31 mouse cellular contexts compared by ENCODE assay signal in genomic region chr3:121651710-121652109, GRCm38 (mm10). TPM values are rescaled to one million over a fixed set of nuclear protein-coding genes. Genes with fewer than 3 reads are reported as not detected.
DNase-seq lines count a peak whose midpoint lies in the region; ATAC-seq and TF ChIP-seq lines count a peak whose summit lies in the region.
"Had no signal": no experiment of that assay in that cellular context is flagged by ENCODE, and none has a peak within 500 bp of the region (broad histone marks: within the 10 kb centered on the region; RNA-seq: fewer than 3 reads in every experiment).

No protein-coding gene starts in this region.

- H3K4me3 ChIP-seq in G1E (ENCODE audit: low read depth, low read length), result no peak overlapping the region
- no peak overlapping the region for H3K4me3 ChIP-seq in embryonic fibroblast, embryonic 13.5 days (ENCODE audit: insufficient read depth, low read length)
- H3K4me3 ChIP-seq in kidney, embryonic 14.5 days (ENCODE audit: low read length), result no peak overlapping the region
- H3K4me3 ChIP-seq: heart, adult 2 months; heart, embryonic 15.5 days; limb, embryonic 15.5 days had no signal

- no peak for TF ChIP-seq POLR2A in embryonic fibroblast, embryonic 13.5 days (IDR thresholded peaks at IDR 0.05; ENCODE audit: low read depth, low read length)

- TF ChIP-seq CTCF in G1E (IDR thresholded peaks at IDR 0.05; ENCODE audit: low read depth, low read length), result no peak
- no peak for TF ChIP-seq CTCF in embryonic fibroblast, embryonic 13.5 days (IDR thresholded peaks at IDR 0.05; ENCODE audit: borderline replicate concordance, insufficient read depth, low read length)

- peak; percentile 98 for ATAC-seq in G1E (ENCODE audit: extremely low read depth, insufficient number of reproducible peaks, low FRiP score, poor library complexity, severe bottlenecking)
- peak; percentile 48 for ATAC-seq in neutrophil, adult 5-6 weeks (ENCODE audit: extremely low read depth, insufficient number of reproducible peaks, low FRiP score, poor library complexity, severe bottlenecking)
- ATAC-seq in kidney, embryonic 14.5 days (ENCODE audit: low FRiP score, low TSS enrichment), result no peak
- ATAC-seq in megakaryocyte-erythroid progenitor cell, adult 5-6 weeks (replicated peaks; ENCODE audit: low FRiP score, low TSS enrichment, poor library complexity, severe bottlenecking), result no peak
- ATAC-seq: inflammation-experienced regulatory T-cells, adult 6 months had no signal

- no peak overlapping the region for H3K9ac ChIP-seq in kidney, embryonic 14.5 days (ENCODE audit: low read depth, low read length)
- H3K9ac ChIP-seq: heart, embryonic 15.5 days; hindbrain, embryonic 14.5 days; limb, embryonic 15.5 days; liver, embryonic 14.5 days; lung, embryonic 14.5 days had no signal

- no peaks in the 10 kb centered on the region for H3K36me3 ChIP-seq in G1E (replicated peaks)
- no peaks in the 10 kb centered on the region for H3K36me3 ChIP-seq in kidney, embryonic 14.5 days (ENCODE audit: control insufficient read depth, insufficient read depth, low read length)
- H3K36me3 ChIP-seq: heart, embryonic 15.5 days; limb, embryonic 15.5 days had no signal

- H3K4me1 ChIP-seq in G1E (ENCODE audit: insufficient read depth, low read depth, low read length), result peaks cover 23% of the 10 kb centered on the region
- peaks cover 14% of the 10 kb centered on the region for H3K4me1 ChIP-seq in embryonic fibroblast, embryonic 13.5 days (ENCODE audit: control insufficient read depth, insufficient read depth, low read length)
- peaks cover 14% of the 10 kb centered on the region for H3K4me1 ChIP-seq in kidney, embryonic 14.5 days (ENCODE audit: control insufficient read depth, insufficient read depth, low read length)

- peak overlapping the region; percentile 90 for H3K27ac ChIP-seq in embryonic fibroblast, embryonic 13.5 days (ENCODE audit: insufficient read depth, low read length)
- no peak overlapping the region for H3K27ac ChIP-seq in kidney, embryonic 14.5 days (ENCODE audit: low read depth, low read length)
- H3K27ac ChIP-seq: heart, adult 2 months; heart, embryonic 15.5 days; hindbrain, embryonic 14.5 days; liver, embryonic 14.5 days had no signal

- WGBS in kidney, embryonic 14.5 days, result 67% methylated on average over 3 of the region's 3 CpGs

- H3K9me3 ChIP-seq in G1E (replicated peaks), result no peaks in the 10 kb centered on the region
- H3K9me3 ChIP-seq in kidney, embryonic 14.5 days (ENCODE audit: control insufficient read depth, low read length), result no peaks in the 10 kb centered on the region
- H3K9me3 ChIP-seq: heart, embryonic 15.5 days; limb, embryonic 15.5 days had no signal

- no peak overlapping the region for H3K4me2 ChIP-seq in kidney, embryonic 14.5 days (replicated peaks; ENCODE audit: low read depth, low read length)
- H3K4me2 ChIP-seq: heart, embryonic 15.5 days; hindbrain, embryonic 14.5 days; limb, embryonic 15.5 days; lung, embryonic 14.5 days; midbrain, embryonic 11.5 days had no signal

- H3K27me3 ChIP-seq in G1E (ENCODE audit: insufficient read depth, low read length), result 0 out of 2 replicates have a peak, but pooled peaks cover 4% of the 10 kb centered on the region
- no peaks in the 10 kb centered on the region for H3K27me3 ChIP-seq in kidney, embryonic 14.5 days (ENCODE audit: control insufficient read depth, insufficient read depth, low read length)
- H3K27me3 ChIP-seq: heart, embryonic 15.5 days; limb, embryonic 15.5 days had no signal

- peak; percentile 30 for DNase-seq in adrenal gland, adult 2 months
- no peak for DNase-seq in adrenal gland, postnatal 25 days
- peak; percentile 9 for DNase-seq in G1E (ENCODE audit: low spot score)
- DNase-seq: cerebellum, adult 9-11 months; gastrocnemius, postnatal 25 days; heart, adult 2 months; heart, postnatal 36 days; kidney, adult 18-20 months; kidney, postnatal 10 days; left cerebral cortex, postnatal 4 days; lung, postnatal 4 days; retina, postnatal 1 day; right cerebral cortex, postnatal 25 days; spleen, adult 18-20 months; thymus, postnatal 14 days had no signal

RNA-seq across cellular contexts. Expression of gene 4930432M17Rik, which starts 18.9 kb away (rescaled TPM):
- total RNA-seq in adrenal gland, adult 2 months (2021), result not detected
- not detected in 2 replicates for polyA plus RNA-seq in adrenal gland, adult 2 months (2012; rRNA removed)
- total RNA-seq in adrenal gland, postnatal 25 days (2021), result not detected in 2 replicates
- total RNA-seq in G1E (2014; fragmentation: Nextera tagmentation) (not detected in 2 replicates), G1E (2017) (0.12 and 0.16 TPM in 2 replicates)
- polyA plus RNA-seq in G1E (2012), result not detected in 2 replicates
- polyA plus RNA-seq in embryonic fibroblast, embryonic 13.5 days (2011; ENCODE audit: insufficient read length, low read depth, missing spikeins), result not detected in 2 replicates
- not detected in 2 replicates for total RNA-seq in neutrophil, adult 5-6 weeks (2017)
- not detected in 2 replicates for polyA plus RNA-seq in kidney, embryonic 14.5 days (2014; fragmentation: Nextera tagmentation; extraction: Ambion mirVana)
- total RNA-seq in megakaryocyte-erythroid progenitor cell, adult 5-6 weeks (2014; fragmentation: Nextera tagmentation), result not detected in 2 replicates
- not detected in 2 replicates for total RNA-seq in megakaryocyte-erythroid progenitor cell, adult 5-6 weeks (2017)
- total RNA-seq: gastrocnemius, postnatal 25 days; heart, adult 2 months; heart, postnatal 36 days; layer of hippocampus, postnatal 14 days; left cerebral cortex, adult 8-10 months; left cerebral cortex, postnatal 4 days had no signal
- polyA plus RNA-seq: embryonic facial prominence, embryonic 11.5 days; forebrain, embryonic 11.5 days; heart, adult 2 months; heart, embryonic 15.5 days; hindbrain, embryonic 14.5 days; inflammation-experienced regulatory T-cells, adult 6 months; limb, embryonic 15.5 days; liver, embryonic 14.5 days; lung, embryonic 14.5 days; midbrain, embryonic 11.5 days; testis, adult 2 months had no signal

Comparison
In these comparisons a context has a peak if more than half of its experiments do, and no peak if none do; other contexts are left out.
1. ATAC-seq: peak in G1E (single experiment) and neutrophil, adult 5-6 weeks (single experiment); none in kidney, embryonic 14.5 days (single experiment) and megakaryocyte-erythroid progenitor cell, adult 5-6 weeks (single experiment).